Mouse (Mus musculus) urinary bladder, postnatal 14 days (tissue): Measurements from ENCODE around the gene Olfr984.

Experiments
- DNase-seq: peaks from one replicate; pipeline ENCODE4 v3.0.0; 2021; ENCODE audit warnings: low spot score

Gene Olfr984

DNA sequence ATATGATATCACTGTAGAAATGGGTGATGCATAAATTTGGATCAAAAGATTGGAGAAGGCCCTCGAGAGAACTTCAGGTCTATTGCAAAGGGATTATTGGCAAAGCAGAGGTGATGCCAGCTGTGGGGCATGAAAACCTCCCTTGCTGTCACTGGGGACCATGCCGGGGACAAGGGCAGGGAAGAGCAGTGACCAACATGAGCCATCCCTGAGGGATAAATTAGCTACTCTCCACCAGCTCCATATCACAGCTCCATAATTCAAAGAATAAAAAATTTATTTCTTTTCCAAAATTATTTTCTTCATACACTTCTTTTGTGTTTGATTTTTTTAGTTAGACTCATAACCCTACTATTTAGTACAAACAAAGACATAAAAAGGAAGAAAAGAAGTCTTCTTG lies at the start of gene Olfr984:
Olfr984 (minus strand) TSS at position 101 of the 400 bp plus-strand sequence.
- DNase-seq: no peak

DNA sequence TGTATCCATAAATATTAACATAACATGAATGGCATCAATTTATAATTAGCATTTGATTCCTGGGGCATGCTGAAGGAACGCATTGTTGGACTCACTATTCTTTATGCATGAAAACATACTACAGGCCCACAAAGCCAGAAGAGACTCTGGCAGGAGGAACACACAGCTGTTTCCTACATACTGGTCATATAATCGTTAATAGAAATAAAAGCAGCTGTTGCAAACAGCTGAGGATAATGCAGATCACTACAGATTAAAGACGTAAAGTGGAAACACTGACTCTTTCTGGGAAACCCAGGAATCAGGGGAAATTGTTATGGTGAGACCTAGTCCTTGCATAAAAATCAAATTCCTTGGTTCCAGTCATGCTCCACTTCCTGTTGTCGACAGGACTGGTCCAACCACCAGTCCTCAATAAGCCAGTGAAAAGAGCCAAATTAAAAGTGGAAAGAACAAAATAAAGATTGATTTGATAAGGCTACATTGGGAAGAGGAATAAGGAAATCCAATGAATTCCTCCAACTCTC lies 41.2 kb upstream of the Olfr984 start:
- no peak for DNase-seq

DNA sequence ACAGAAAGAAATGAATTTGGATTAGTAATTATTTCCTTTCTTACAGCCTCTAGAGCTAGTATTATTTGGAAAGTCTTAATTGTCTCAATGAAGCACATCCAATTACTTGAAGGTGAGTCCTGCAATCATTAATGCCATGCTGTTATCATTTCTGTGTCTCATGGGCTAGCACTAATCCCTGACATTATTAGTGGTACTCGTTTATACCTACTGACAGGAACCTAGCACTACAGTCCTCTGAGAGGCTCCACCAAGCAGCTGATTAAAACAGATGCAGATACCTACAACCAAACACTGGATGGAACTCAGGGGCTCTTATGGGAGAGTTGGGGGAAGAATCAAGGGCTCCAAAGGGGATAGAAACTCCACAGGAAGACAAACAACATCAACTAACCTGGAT lies 27.5 kb upstream of the Olfr984 start:
- DNase-seq: no peak

DNA sequence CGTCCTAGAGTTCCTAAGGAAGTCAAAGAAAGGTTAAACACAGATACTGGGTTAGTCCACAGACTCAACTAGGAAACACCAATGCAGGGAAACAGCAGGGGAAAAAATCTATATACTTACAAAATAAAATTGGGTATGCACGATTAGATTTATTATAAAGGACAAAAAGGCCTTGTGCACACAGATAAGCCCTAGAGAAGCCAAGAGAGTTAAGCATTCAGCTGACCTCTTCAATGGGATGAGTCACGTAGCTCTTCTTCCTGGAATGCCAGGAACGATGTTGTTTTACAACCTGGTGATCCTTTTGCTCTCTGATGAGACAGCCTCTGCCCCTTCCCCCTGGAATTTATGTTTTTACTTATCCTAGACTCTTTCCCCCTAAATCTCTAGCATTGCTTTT lies 25.5 kb upstream of the Olfr984 start:
- DNase-seq: no peak

DNA sequence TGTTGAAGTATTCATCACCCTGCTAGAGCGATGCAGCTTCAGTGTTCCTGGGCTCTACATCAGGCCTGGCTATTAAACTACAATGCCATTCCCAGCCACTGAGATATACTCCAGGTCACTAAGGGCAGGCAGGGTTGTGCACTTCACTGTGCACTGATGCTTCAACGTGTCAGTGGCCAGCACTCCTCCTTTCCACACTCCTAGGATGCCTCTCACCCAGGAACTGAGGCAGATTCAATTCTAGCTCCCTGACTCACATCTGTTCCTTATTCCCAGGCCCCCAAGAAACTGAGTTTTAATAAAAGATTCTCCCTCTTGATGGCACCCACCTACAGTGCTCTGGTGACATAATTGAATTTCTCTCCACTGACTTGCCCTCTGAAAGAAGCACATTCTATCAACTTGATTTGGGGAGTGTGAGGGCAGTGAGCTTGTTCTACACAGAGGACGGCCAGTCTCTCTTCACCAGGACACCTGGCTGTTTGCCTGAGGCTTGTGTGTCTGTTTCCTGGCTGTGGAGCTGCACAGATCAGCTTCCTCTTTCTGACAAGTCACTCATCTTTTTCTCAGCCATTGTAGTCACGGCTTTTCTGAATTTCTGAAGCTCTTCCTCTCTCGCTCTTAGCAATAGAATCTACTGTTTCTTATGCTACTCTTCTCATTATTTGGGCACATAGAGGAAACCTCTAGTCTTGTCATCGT lies 23.1 kb upstream of the Olfr984 start:
- DNase-seq: no peak

DNA sequence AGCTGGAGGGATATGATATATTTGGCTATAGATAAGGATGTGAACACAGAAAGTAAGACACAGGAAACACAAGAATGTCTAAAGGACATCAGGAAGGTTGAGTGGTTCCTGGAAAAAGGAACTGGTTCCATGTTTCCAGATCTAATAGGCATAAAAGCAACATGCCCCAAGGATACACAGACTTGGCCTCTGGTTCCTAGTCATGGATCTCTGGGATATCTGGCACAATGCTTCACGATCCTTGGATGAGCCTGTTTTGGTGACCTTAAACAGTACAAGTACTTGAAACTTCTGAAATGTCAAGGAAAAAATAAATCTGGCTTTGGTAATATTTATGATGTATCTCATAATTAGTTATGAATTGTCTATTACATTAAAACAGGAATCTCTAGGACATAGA lies 16.6 kb upstream of the Olfr984 start:
- no peak for DNase-seq

DNA sequence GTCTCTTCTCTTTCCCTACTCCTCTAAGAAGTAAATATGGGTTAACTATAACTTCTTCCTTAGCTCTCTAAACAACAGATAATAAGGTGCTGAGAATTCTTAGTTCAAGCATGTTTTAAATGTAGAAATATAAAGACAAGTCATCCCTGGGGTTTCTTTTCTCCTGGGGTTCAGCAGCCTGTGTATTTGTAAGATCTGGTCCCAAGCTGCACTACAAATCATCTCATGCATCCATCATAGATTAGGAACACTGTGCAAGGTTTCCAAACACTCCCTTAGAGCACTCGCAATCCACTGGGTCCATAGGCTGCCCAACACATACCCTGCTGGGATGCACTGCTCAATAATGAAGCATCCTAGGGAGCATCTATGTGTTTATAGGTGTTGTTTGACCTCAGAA lies 16.1 kb upstream of the Olfr984 start, which contains the start of gene Olfr985:
Olfr985 (minus strand) TSS at position 101 of the 400 bp plus-strand sequence.
- DNase-seq: no peak

DNA sequence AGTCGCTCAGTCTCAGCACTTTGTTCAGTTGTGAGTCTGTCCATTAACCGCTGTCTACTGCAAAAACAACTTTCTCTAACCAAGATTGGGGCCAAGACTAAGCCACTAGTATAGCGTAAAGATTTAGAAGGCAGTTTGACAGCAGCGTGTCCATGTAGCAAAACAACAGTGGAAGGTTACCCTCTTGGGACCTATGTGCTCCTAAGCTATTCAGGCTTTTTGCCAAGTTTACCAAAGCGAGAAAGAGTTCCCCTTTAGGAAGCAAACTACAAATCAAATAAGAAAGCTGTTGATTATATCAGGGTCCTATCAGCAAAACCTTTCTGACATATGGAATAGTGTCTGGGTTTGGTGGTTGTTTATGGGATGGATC lies 3.3 kb upstream of the Olfr984 start:
- DNase-seq: no peak

DNA sequence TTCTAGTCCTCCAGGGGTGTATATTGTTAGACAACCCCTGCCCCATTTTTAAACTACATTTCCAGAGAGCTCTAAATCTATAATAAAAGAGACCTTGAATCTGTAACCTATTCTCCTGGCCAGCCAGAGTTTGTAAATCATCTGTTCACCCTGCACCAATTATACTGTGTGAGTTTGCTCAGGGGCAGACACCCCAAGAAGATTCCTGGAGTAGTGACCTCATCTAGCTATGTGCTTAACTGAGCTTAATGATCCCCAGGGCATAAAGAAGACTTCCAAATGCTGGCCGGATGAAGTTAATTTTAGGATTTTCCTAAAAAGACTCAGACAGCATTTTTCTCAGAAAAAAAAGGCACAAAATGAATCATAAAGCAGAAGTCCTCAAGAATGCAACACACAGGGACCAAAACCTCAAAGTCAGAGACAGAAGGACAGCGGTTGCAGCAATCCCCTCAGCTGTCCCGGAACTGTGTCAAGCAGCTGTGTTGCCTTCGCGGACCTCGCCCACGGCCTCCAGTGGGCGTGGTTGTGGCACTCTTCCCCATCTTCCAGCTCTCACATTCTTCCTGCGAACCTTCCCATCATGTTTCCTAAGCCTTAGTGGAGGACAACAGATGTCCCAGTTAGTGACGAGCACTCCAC lies 2.8 kb upstream of the Olfr984 start:
- DNase-seq: peak; percentile 62

DNA sequence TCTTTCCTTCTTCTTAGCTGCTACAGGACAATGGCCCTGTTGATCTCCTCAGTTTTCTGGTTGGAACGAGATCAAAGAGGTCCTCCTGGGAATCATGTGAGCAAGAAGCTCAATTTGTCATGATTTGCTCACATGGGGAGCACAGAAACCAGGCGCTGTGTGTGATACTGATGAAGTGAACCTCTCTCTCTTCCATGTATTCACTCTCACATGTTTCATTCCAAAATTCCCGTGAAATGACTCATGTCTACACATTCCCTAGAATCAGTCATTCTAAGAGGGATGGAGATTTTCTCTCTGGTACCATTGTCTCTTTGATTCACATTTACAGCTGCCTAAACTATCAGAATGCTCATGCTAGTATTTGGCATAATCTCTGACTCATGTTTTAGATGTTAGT lies 19.2 kb downstream of the Olfr984 start:
- no peak for DNase-seq

DNA sequence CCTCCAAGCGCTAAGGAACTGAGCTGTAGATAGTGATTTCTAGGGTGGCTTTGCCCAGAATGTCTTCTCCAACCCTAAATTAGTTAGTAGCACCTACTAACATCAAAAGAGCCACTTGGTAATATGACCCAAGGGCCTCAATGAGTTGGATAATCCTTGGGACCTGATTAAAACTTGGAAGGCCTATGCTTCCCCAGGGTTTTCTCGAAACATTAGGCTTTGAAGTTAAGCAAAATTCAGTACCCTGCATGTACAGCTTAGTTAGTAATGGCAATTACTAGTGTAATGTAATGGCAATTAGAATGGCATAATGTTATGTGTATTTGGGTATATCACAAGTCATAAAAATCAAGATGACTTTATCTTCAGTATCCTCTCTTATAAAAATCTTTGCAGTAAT lies 20.5 kb downstream of the Olfr984 start, which contains the start of gene Olfr983:
Olfr983 (minus strand) TSS at position 101 of the 400 bp plus-strand sequence.
- DNase-seq: no peak

DNA sequence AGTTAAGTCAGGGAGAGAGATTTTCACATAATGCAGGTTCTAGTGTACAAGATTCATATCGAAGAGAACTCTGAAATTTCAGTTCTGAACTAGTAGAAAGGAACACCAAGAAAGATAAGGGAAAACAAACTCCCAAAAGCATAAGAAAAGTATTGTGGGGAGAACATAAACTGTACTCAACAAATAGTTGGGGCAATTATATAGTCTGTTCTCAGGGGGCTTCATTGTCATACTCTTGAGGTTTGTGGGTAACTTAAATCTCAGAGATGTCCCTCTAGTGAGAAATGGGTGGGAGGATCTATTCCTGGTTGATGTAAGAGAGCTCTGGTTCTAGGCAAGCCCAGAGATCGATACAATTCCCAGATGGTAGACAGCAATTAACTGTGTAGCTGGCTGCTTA lies 40.5 kb downstream of the Olfr984 start, which contains the start of gene Olfr982:
Olfr982 (plus strand) TSS at position 301 of the 400 bp plus-strand sequence.
- DNase-seq: no peak

DNA sequence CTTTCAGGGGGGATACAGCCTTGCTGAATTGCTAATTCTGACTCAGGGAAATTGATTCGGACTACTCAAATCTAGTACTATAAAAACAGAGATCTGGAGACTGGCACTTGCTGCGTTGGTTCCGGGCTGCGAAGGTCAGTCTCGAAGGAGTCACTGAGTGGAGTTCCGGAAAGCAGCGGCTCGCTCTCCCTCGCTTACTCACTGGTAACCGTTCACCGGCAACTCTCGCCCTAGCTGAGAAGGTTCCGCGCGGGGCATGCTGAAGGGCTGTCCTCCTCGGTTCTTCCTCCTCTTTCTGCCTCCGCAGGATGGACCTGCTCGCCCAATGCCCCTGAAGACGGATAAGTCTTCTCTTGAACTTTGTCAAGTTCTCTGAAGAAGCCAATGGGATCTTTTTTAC lies 63.9 kb downstream of the Olfr984 start:
- DNase-seq: no peak
